9 mouse cellular contexts compared by ENCODE assay signal in the genomic region with DNA sequence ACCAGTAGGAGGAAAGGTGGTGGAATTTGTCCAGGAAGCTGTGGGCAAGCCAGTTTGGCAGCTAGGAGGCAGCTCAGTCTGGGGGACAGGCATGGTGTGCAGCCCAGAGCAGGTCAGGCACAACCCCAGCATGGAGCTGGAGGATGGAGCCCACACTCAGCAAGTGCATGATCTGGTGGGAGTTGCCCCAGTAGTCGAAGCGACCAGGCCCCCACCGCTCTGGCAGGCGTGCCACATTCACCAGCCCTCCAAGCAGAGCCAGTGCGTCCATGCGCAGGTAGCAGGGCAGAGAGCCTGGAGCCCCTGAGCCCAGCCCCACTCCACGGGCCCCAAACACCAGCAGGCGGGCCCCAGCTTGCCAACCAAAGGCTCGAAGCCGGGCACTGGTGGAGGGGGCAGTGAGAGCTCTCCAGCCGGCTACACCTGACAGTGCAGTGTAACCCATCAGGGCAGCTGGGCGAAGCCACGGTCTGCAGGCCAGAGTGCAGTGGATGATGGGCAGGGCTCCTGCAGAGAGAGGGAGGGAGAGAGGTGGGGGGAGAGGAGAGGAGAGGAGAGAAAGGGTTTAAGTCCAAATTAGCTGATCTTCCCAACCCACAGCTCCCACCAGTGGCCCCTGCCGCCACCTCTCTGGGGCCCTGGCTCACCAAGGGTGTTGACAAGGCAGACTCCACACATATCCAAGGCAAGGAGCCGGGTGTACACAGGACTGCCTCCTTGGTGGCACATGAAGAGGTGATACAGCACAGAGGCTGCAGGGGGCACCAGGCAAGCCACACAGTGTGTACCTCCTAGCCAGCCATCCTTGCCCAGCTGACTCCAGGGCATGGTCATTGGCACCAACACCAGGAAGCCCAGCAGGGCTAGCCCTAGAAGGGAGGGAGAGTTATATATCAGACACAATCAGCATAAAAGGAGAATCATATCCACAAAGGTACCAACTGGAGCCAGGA. TPM values are rescaled to one million over a fixed set of nuclear protein-coding genes. Genes with fewer than 3 reads are reported as not detected.
DNase-seq lines count a peak whose midpoint lies in the region; ATAC-seq lines count a peak whose summit lies in the region.
"Had no signal": no experiment of that assay in that cellular context is flagged by ENCODE, and none has a peak within 500 bp of the region (broad histone marks: within the 10 kb centered on the region; RNA-seq: fewer than 3 reads in every experiment).

No protein-coding gene starts in this region.

- 0 out of 2 replicates have a peak overlapping the region, but pooled peaks have one; percentile 18 for H3K4me2 ChIP-seq in intestine, embryonic 15.5 days (replicated peaks)
- H3K4me2 ChIP-seq in intestine, embryonic 16.5 days (ENCODE audit: low read depth, low read length), result no peak overlapping the region
- peak overlapping the region; percentile 83 for H3K4me2 ChIP-seq in midbrain, embryonic 15.5 days

- H3K9me3 ChIP-seq in intestine, embryonic 15.5 days, result no peaks in the 10 kb centered on the region
- no peaks in the 10 kb centered on the region for H3K9me3 ChIP-seq in intestine, embryonic 16.5 days (ENCODE audit: control insufficient read depth, low read length)
- H3K9me3 ChIP-seq in ES-E14 (ENCODE audit: control insufficient read depth, insufficient read depth, low read depth, low read length), result no peaks in the 10 kb centered on the region
- peaks cover 4% of the 10 kb centered on the region; the same call in 1 of the 2 replicates for H3K9me3 ChIP-seq in hindbrain, embryonic 10.5 days
- no peaks in the 10 kb centered on the region for H3K9me3 ChIP-seq in midbrain, embryonic 15.5 days

- no peak for DNase-seq in ES-E14 (ENCODE audit: low read depth, low spot score)
- DNase-seq in hindbrain, embryonic 10.5 days (ENCODE audit: low spot score), result no peak
- DNase-seq in embryo, embryonic 10.5 days (ENCODE audit: low spot score), result no peak
- DNase-seq in adrenal gland, adult 2 months, result no peak
- DNase-seq in spleen, postnatal 4 days (ENCODE audit: low spot score in 2 of 2), result no peak

- no peaks in the 10 kb centered on the region for H3K36me3 ChIP-seq in intestine, embryonic 15.5 days
- no peaks in the 10 kb centered on the region; the same call in 1 of the 2 replicates for H3K36me3 ChIP-seq in intestine, embryonic 16.5 days (ENCODE audit: control insufficient read depth, insufficient read depth, low read length)
- H3K36me3 ChIP-seq in ES-E14 (ENCODE audit: control insufficient read depth, insufficient read depth, low read length, poor library complexity, severe bottlenecking), result peaks cover 6% of the 10 kb centered on the region; the same call in 1 of the 2 replicates
- peaks cover 50% of the 10 kb centered on the region for H3K36me3 ChIP-seq in hindbrain, embryonic 10.5 days
- H3K36me3 ChIP-seq in midbrain, embryonic 15.5 days (replicated peaks), result peaks cover 4% of the 10 kb centered on the region; the same call in 1 of the 2 replicates

- in situ Hi-C loops in ES-E14 (cut with MboI; ENCODE audit: low sequenced_read_pairs in 2 of 2, unreplicated experiment in 2 of 2), result no loop called here

- WGBS in intestine, embryonic 15.5 days, result 67% methylated on average over 15 of the region's 15 CpGs
- 75% methylated on average over 15 of the region's 15 CpGs for WGBS in intestine, embryonic 16.5 days
- 65% methylated on average over 15 of the region's 15 CpGs for WGBS in hindbrain, embryonic 10.5 days
- 64% methylated on average over 15 of the region's 15 CpGs for WGBS in midbrain, embryonic 15.5 days

- no peak overlapping the region for H3K27ac ChIP-seq in intestine, embryonic 15.5 days
- no peak overlapping the region for H3K27ac ChIP-seq in intestine, embryonic 16.5 days (ENCODE audit: low read length)
- H3K27ac ChIP-seq in ES-E14 (ENCODE audit: insufficient read depth, low read depth, low read length, poor library complexity, severe bottlenecking), result no peak overlapping the region
- H3K27ac ChIP-seq in hindbrain, embryonic 10.5 days, result no peak overlapping the region
- no peak overlapping the region for H3K27ac ChIP-seq in midbrain, embryonic 15.5 days

- H3K4me1 ChIP-seq in intestine, embryonic 15.5 days (replicated peaks), result peaks cover 31% of the 10 kb centered on the region
- H3K4me1 ChIP-seq in intestine, embryonic 16.5 days (ENCODE audit: control insufficient read depth, insufficient read depth, low read length), result peaks cover 20% of the 10 kb centered on the region
- H3K4me1 ChIP-seq in ES-E14 (ENCODE audit: control insufficient read depth in 2 of 2, insufficient read depth in 2 of 2, low read length in 2 of 2, poor library complexity in 1 of 2), result peaks cover 0 to 12% of the 10 kb centered on the region in 2 experiments; a peak in 1 of 4 replicates
- peaks cover 43% of the 10 kb centered on the region for H3K4me1 ChIP-seq in hindbrain, embryonic 10.5 days (replicated peaks)
- peaks cover 36% of the 10 kb centered on the region for H3K4me1 ChIP-seq in midbrain, embryonic 15.5 days

- H3K9ac ChIP-seq in intestine, embryonic 15.5 days, result no peak overlapping the region
- H3K9ac ChIP-seq in intestine, embryonic 16.5 days (ENCODE audit: low read depth, low read length), result no peak overlapping the region
- H3K9ac ChIP-seq in ES-E14 (ENCODE audit: insufficient read depth, low read depth, low read length, poor library complexity, severe bottlenecking), result no peak overlapping the region
- H3K9ac ChIP-seq in midbrain, embryonic 15.5 days, result no peak overlapping the region

- H3K27me3 ChIP-seq in intestine, embryonic 15.5 days (replicated peaks), result peaks cover 23% of the 10 kb centered on the region
- H3K27me3 ChIP-seq in intestine, embryonic 16.5 days (replicated peaks; ENCODE audit: control insufficient read depth, insufficient read depth, low read length), result peaks cover 20% of the 10 kb centered on the region
- peaks cover 57% of the 10 kb centered on the region for H3K27me3 ChIP-seq in hindbrain, embryonic 10.5 days (ENCODE audit: insufficient read depth, poor library complexity, severe bottlenecking)
- H3K27me3 ChIP-seq in midbrain, embryonic 15.5 days (replicated peaks), result peaks cover 22% of the 10 kb centered on the region

- no peak overlapping the region for H3K4me3 ChIP-seq in intestine, embryonic 15.5 days (replicated peaks)
- H3K4me3 ChIP-seq in intestine, embryonic 16.5 days (ENCODE audit: low read length), result no peak overlapping the region
- H3K4me3 ChIP-seq in ES-E14 (ENCODE audit: insufficient read depth in 1 of 2, low read depth in 1 of 2, low read length in 2 of 2, poor library complexity in 1 of 2, severe bottlenecking in 1 of 2), result no peak overlapping the region
- H3K4me3 ChIP-seq in hindbrain, embryonic 10.5 days, result peak overlapping the region; percentile 0; the same call in 1 of the 2 replicates
- no peak overlapping the region for H3K4me3 ChIP-seq in midbrain, embryonic 15.5 days
- H3K4me3 ChIP-seq: erythroblast, embryonic 14.5 days had no signal

- ATAC-seq in intestine, embryonic 15.5 days, result no peak
- ATAC-seq in intestine, embryonic 16.5 days, result no peak
- no peak for ATAC-seq in midbrain, embryonic 15.5 days (replicated peaks)

RNA-seq across cellular contexts. Expression of a gene that starts 2.9 kb away (rescaled TPM):
- polyA plus RNA-seq in intestine, embryonic 15.5 days (2015; fragmentation: Nextera tagmentation; extraction: Ambion mirVana), result 21.8 and 22.7 TPM in 2 replicates
- polyA plus RNA-seq in intestine, embryonic 16.5 days (2015; fragmentation: Nextera tagmentation; extraction: Ambion mirVana), result 23.5 and 25.3 TPM in 2 replicates
- 2.8 and 4.0 TPM in 2 replicates for total RNA-seq in ES-E14 (2012; rRNA removed)
- polyA plus RNA-seq in hindbrain, embryonic 10.5 days (2016; fragmentation: Nextera tagmentation; extraction: Ambion mirVana), result 28.8 and 43.6 TPM in 2 replicates
- polyA plus RNA-seq in midbrain, embryonic 15.5 days (2015; fragmentation: Nextera tagmentation; extraction: Ambion mirVana), result 70.9 and 72.6 TPM in 2 replicates
- 10 to 100 TPM in 1 of 2 experiments, 1 to 10 TPM in 1; 7.6 to 17.6 TPM for total RNA-seq in adrenal gland, adult 2 months (2021)
- 33.3 and 37.8 TPM in 2 replicates for polyA plus RNA-seq in adrenal gland, adult 2 months (2012; rRNA removed)

RNA-seq across cellular contexts. Expression of a gene that starts 7.9 kb away (rescaled TPM):
- polyA plus RNA-seq in intestine, embryonic 15.5 days (2015; fragmentation: Nextera tagmentation; extraction: Ambion mirVana), result 0.33 and 0.49 TPM in 2 replicates
- polyA plus RNA-seq in intestine, embryonic 16.5 days (2015; fragmentation: Nextera tagmentation; extraction: Ambion mirVana), result 0.44 and 0.51 TPM in 2 replicates
- 2.5 and 4.3 TPM in 2 replicates for total RNA-seq in ES-E14 (2012; rRNA removed)
- polyA plus RNA-seq in hindbrain, embryonic 10.5 days (2016; fragmentation: Nextera tagmentation; extraction: Ambion mirVana), result 3.4 and 4.3 TPM in 2 replicates
- polyA plus RNA-seq in midbrain, embryonic 15.5 days (2015; fragmentation: Nextera tagmentation; extraction: Ambion mirVana), result 1.4 and 1.5 TPM in 2 replicates
- not detected for total RNA-seq in adrenal gland, adult 2 months (2021)
- polyA plus RNA-seq in adrenal gland, adult 2 months (2012; rRNA removed), result 0.28 and 0.54 TPM in 2 replicates
- polyA plus RNA-seq: erythroblast, embryonic 14.5 days had no signal

RNA-seq across cellular contexts. Expression of a gene that starts 11.6 kb away (rescaled TPM):
- 42.3 and 46.0 TPM in 2 replicates for polyA plus RNA-seq in intestine, embryonic 15.5 days (2015; fragmentation: Nextera tagmentation; extraction: Ambion mirVana)
- 36.9 and 44.6 TPM in 2 replicates for polyA plus RNA-seq in intestine, embryonic 16.5 days (2015; fragmentation: Nextera tagmentation; extraction: Ambion mirVana)
- total RNA-seq in ES-E14 (2012; rRNA removed), result 24.1 and 41.3 TPM in 2 replicates
- 54.0 and 61.5 TPM in 2 replicates for polyA plus RNA-seq in hindbrain, embryonic 10.5 days (2016; fragmentation: Nextera tagmentation; extraction: Ambion mirVana)
- polyA plus RNA-seq in midbrain, embryonic 15.5 days (2015; fragmentation: Nextera tagmentation; extraction: Ambion mirVana), result 22.6 and 23.1 TPM in 2 replicates
- 1 to 10 TPM; 2.8 to 2.9 TPM for total RNA-seq in adrenal gland, adult 2 months (2021)
- polyA plus RNA-seq in adrenal gland, adult 2 months (2012; rRNA removed), result 21.8 and 23.1 TPM in 2 replicates

RNA-seq across cellular contexts. Expression of a gene that starts 15.2 kb away (rescaled TPM):
- polyA plus RNA-seq in intestine, embryonic 15.5 days (2015; fragmentation: Nextera tagmentation; extraction: Ambion mirVana), result 0.14 TPM in 1 of 2 replicates, not detected in the other
- not detected in 2 replicates for polyA plus RNA-seq in intestine, embryonic 16.5 days (2015; fragmentation: Nextera tagmentation; extraction: Ambion mirVana)
- 0.04 and 1.0 TPM in 2 replicates for total RNA-seq in ES-E14 (2012; rRNA removed)
- not detected in 2 replicates for polyA plus RNA-seq in hindbrain, embryonic 10.5 days (2016; fragmentation: Nextera tagmentation; extraction: Ambion mirVana)
- 0.06 and 0.11 TPM in 2 replicates for polyA plus RNA-seq in midbrain, embryonic 15.5 days (2015; fragmentation: Nextera tagmentation; extraction: Ambion mirVana)
- total RNA-seq in adrenal gland, adult 2 months (2021), result 10 to 100 TPM in 1 of 2 experiments, 1 to 10 TPM in 1; 2.5 to 18.2 TPM
- polyA plus RNA-seq in adrenal gland, adult 2 months (2012; rRNA removed), result 1.8 and 2.4 TPM in 2 replicates

RNA-seq across cellular contexts. Expression of a gene that starts 33.6 kb away (rescaled TPM):
- 48.3 and 49.4 TPM in 2 replicates for polyA plus RNA-seq in intestine, embryonic 15.5 days (2015; fragmentation: Nextera tagmentation; extraction: Ambion mirVana)
- 44.5 and 44.9 TPM in 2 replicates for polyA plus RNA-seq in intestine, embryonic 16.5 days (2015; fragmentation: Nextera tagmentation; extraction: Ambion mirVana)
- total RNA-seq in ES-E14 (2012; rRNA removed), result 31.6 and 35.1 TPM in 2 replicates
- 181 and 211 TPM in 2 replicates for polyA plus RNA-seq in hindbrain, embryonic 10.5 days (2016; fragmentation: Nextera tagmentation; extraction: Ambion mirVana)
- 242 and 257 TPM in 2 replicates for polyA plus RNA-seq in midbrain, embryonic 15.5 days (2015; fragmentation: Nextera tagmentation; extraction: Ambion mirVana)
- total RNA-seq in adrenal gland, adult 2 months (2021), result 10 to 100 TPM; 61.8 to 85.0 TPM
- polyA plus RNA-seq in adrenal gland, adult 2 months (2012; rRNA removed), result 45.8 and 49.3 TPM in 2 replicates
